Mouse (Mus musculus) CD8-positive naive resting alpha-beta T cell, adult 2 months (primary cell): ENCODE measurements around the gene Tex261.
A peak's percentile ranks its signal among the peaks of the same experiment; 100 is the strongest.
"Not testable (repeated sequence)": the region's sequence is repeated elsewhere in the genome, so short reads cannot be mapped to it uniquely, and the experiment has no call there.

ENCODE experiments used
- DNase-seq, 2 experiments: peaks; one replicate each; pipeline ENCODE4 v3.0.0; 2022; ENCODE audit warnings: low read depth in 2 of 2, low spot score in 2 of 2

Tex261 gene

DNA sequence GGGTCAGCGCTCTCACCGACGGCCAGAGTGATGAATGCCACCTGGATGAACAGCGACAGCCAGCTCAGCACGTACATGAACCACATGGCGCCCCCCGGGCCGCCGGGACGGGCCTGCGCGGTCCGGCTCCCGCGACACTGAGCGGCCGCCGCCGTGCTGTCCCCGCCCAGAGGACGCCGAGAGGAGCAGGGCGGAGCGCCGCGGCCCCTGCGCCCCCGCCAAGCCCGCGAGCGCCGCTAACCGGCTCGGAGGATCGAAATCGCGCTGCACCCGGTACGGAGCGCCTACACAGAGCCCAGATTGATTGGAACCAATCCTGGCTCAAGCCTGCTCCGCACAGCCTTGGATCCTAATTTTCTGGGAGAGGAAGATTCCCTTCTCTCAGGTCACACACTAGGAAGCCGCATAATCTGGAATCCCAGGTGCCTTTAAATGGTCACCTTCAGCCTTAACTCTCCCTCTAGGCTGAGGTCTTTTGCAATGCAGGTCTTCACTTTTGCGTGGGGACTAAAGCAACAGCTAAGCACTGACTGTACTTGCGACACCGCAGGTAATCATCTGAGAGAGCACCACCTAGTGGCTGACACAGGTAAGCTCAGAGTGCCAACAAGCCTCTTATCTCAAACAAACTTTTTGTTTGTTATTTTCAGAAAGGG lies at the start of gene Tex261:
TSS of gene Tex261 (minus strand) at position 176 of the 656 bp plus-strand sequence.
- peak; percentile 85 to 86 for DNase-seq

DNA sequence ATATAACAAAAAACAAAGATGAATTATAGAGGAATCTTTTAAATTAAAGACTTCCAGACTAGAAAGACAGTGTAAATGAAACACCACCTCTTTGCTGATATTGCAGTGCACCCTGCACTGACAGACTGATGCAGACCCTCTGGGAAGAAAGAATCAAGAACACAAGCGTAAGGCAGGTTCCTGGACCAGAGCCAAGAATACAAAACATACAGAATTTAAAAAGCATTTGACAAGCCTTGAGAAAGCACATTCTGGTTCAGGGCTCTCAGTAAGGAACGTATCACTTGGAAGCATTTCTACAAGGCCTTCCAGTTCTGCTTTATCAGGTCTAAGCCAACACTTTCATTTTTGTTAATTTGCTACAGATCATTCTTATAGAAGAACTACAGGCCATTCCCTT lies 46.2 kb upstream of the Tex261 start:
- no peak for DNase-seq

- no peak for DNase-seq
Observed at GRCm38 (mm10) chr6:83820727-83821515, 45.3 kb upstream of the Tex261 start.

- DNase-seq, result no peak
Observed at GRCm38 (mm10) chr6:83818996-83819395, 43.4 kb upstream of the Tex261 start.

- DNase-seq, result no peak
Observed at GRCm38 (mm10) chr6:83815801-83816200, 40.2 kb upstream of the Tex261 start.

DNA sequence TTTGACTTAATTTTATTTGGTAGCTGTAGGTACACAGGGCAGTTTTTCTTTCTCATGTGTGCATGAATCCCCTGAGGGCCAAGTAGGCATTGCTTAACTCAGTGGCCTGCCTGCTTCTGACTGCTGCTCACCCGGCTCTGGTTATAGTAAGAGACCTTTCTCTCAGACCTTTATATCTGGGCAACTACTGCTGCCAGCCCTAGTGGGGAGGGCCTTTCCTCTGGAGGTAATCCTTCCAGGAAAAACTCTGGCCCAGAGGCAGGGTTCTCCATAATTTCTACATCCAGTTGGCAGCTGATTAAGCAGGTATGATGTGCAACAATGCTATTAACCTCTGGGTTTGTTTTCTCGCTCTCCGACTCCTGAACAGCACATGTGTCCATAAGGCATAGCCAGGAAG lies 27.2 kb upstream of the Tex261 start:
- DNase-seq, result no peak

- no peak for DNase-seq
Observed at GRCm38 (mm10) chr6:83802033-83802432, 26.4 kb upstream of the Tex261 start.

DNA sequence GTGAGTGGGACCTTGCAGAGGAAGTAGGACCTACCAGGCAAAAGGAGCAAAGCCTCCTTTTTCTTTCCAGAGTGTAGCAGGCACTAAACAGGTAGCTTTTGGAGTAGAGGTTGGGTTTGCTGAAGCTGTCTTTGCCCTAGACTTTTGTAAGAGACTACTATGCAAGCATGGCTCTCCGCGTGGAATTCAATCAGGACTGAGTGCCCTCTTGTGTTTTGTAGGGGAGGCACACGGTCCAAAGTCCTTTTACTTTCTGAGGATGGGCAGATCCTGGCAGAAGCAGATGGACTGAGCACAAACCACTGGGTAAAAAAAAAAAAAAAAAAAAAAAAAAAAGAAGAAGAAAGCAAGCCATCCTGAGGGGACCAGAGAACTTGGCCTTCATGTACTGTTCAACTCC lies 21.1 kb upstream of the Tex261 start:
- no peak for DNase-seq

GRCm38 (mm10) chr6:83795492-83795900 lies 19.9 kb upstream of the Tex261 start:
- no peak for DNase-seq

DNA sequence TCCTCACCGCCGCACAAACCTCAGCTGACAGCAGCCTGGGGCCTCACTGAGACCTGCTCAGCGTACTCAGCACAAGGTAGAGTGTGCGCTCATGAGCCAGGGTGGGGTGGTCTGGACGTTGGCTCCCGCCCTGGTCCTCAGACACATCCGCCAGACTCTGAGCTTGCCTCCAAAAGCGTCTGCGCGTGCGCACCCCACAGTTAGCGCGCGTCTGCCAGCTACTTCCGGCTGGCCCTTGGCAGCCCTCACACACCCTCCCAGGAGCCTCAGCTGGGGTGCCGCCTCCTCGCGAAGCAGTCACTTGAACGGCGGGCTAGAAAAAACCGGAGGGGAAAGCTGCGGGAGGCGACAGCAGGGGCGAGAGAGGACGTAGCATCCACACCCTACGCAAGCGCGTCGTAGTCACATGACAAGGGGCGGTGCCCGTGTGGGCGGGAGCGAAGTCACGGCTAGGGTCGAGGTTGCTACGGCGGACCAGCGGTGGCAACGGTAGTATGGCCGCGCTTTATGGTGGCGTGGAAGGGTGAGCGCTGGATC lies 19.2 kb upstream of the Tex261 start, which contains the start of gene Nagk:
TSS of gene Nagk (plus strand) at position 223 of the 537 bp plus-strand sequence.
- DNase-seq, result peak; percentile 93 to 94

- no peak for DNase-seq
Observed at GRCm38 (mm10) chr6:83791251-83791890, 15.8 kb upstream of the Tex261 start.

GRCm38 (mm10) chr6:83790533-83790932 lies 14.9 kb upstream of the Tex261 start:
- not testable (repeated sequence) for DNase-seq

- DNase-seq, result no peak
Observed at GRCm38 (mm10) chr6:83788554-83788953, 12.9 kb upstream of the Tex261 start.

- no peak for DNase-seq
Observed at GRCm38 (mm10) chr6:83786426-83786825, 10.8 kb upstream of the Tex261 start.

DNA sequence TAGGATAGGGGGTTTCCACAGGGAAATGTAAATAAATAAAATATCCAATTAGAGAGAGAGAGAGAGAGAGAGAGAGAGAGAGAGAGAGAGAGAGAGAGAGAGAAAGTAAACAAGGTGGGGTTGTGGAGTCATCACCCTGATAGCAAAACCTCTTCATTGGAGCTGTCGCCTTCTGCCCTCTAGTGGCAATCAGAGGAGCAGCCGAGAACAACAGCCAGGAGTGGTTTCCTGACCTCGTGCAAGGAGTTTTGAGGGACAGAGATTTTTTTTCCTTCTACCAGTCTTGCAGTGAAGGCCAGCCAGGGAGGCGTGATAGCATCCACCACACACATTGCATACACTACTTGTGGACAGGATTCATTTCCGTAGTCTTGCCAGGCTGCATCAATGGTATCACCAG lies 3.4 kb upstream of the Tex261 start:
- peak; percentile 49 to 64 for DNase-seq

GRCm38 (mm10) chr6:83778306-83778705 lies 2.7 kb upstream of the Tex261 start:
- no peak for DNase-seq

DNA sequence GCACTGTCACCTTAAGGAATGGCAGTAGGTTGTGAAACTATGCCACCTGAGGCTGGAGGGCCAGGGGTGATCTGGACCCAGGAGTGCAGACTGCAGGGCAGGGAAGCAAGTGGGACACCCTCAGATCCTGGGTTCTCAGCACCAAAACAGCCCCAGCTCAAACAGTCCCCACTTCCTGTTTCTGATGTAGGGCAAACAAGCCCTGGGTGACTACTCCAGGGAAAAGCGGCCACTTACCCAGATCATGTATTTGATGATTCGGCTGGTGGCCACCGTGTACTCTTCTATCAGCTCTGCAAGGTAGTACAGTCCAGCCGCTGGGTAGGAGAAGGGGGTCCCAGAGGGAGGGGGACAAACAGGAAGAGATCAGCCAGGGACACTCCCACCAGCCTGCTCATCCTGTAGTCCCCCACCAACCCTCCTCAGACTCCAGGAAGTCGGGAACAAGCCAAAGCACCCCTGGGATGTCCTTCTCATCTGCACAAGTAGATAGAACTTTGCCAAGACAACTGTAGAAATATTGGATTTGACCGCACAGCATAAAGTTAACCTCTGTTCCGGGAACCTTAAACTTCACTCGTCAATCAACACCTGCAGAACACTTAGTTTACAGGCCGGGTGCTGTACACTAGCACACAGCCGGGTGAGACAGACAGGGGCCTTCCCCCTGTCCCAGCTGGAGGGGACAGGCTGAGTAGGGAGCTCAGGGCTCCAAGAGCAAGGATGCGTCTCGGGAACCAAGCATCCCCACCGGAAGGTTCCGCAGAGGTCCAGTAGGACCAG lies 641 bp downstream of the Tex261 start:
- DNase-seq, result no peak

DNA sequence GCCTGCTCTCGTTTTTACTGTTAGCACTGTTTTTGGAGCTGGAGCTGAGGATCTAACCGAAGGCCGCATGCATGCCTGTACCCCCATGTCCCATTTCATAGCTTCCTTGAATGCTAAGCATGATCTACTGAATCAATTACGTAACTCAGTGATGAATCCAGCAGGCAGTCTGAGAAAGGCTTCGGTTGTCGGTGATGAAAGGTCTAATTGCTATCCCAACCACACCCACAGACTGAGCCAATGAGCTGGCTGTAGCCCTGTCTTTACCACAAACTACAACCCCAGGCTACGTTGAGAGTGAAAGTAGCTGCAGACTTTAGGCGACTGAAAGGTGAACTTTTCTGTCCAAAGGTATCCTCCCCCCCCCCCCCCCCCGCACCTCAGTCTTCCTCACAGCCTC lies 1.5 kb downstream of the Tex261 start:
- DNase-seq, result no peak

- no peak for DNase-seq
Observed at GRCm38 (mm10) chr6:83768485-83768884, 7.1 kb downstream of the Tex261 start.

- no peak for DNase-seq
Observed at GRCm38 (mm10) chr6:83766982-83767381, 8.6 kb downstream of the Tex261 start.

DNA sequence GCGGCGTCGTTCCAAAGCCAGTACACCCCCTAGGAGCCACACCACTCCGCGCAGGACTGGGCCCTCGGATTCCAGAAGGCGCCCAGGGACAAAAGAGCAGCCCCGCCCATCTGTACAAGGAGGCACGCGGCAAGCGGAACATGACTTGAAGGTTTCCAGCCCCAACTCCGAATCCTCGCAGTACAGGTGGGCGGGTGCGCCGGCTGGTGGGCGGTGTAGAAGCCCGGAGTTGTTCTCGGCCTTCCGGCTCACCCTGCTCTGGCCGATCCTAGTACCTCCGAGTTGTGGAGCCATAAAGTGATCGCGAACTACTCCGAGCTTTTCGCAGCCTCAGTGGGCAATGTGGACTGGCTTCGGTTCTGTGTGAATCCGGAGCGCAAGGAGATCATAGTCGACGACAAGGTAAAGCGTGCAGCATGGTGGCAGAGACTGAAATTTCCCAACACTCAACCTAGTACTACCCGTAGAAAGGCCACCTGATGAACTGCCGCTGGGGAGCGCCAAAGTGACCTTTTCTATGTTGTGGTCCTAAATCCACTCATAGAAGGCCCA lies 12.7 kb downstream of the Tex261 start:
- DNase-seq, result peak in 1 of 2 experiments; percentile 26
